Mouse (Mus musculus): ENCODE measurements around the gene Hnrnpf.

The Hnrnpf gene

GRCm38 (mm10) chr6:117920659-117921640 is 20.8 kb downstream of the Hnrnpf start:
- peak; percentile 34 to 80 for DNase-seq (ENCODE audit: inconsistent age in 2 of 2, low spot score in 1 of 2)

- no peak for DNase-seq (ENCODE audit: inconsistent age in 2 of 2, low spot score in 1 of 2)
These were observed 21.9 kb downstream of the Hnrnpf start for GRCm38 (mm10) chr6:117922041-117922440.

GRCm38 (mm10) chr6:117926871-117927491 is 26.9 kb downstream of the Hnrnpf start:
- DNase-seq (ENCODE audit: inconsistent age in 2 of 2, low spot score in 1 of 2) = no peak

- no peak for DNase-seq (ENCODE audit: inconsistent age in 2 of 2, low spot score in 1 of 2)
These were observed 27.8 kb downstream of the Hnrnpf start for GRCm38 (mm10) chr6:117927955-117928354.

- no peak for DNase-seq (ENCODE audit: inconsistent age in 2 of 2, low spot score in 1 of 2)
These were observed 28.6 kb downstream of the Hnrnpf start for GRCm38 (mm10) chr6:117928746-117929145.

- no peak for DNase-seq (ENCODE audit: inconsistent age in 2 of 2, low spot score in 1 of 2)
These were observed 30.0 kb downstream of the Hnrnpf start for GRCm38 (mm10) chr6:117929945-117930655.

GRCm38 (mm10) chr6:117932325-117933051 is 32.4 kb downstream of the Hnrnpf start:
- peak; percentile 73 to 81 for DNase-seq (ENCODE audit: inconsistent age in 2 of 2, low spot score in 1 of 2)

- no peak for DNase-seq (ENCODE audit: inconsistent age in 2 of 2, low spot score in 1 of 2)
These were observed 34.2 kb downstream of the Hnrnpf start for GRCm38 (mm10) chr6:117934301-117934700.

GRCm38 (mm10) chr6:117935681-117936612 is 35.8 kb downstream of the Hnrnpf start:
- no peak for DNase-seq (ENCODE audit: inconsistent age in 2 of 2, low spot score in 1 of 2)

- DNase-seq (ENCODE audit: inconsistent age in 2 of 2, low spot score in 1 of 2) = no peak
These were observed 37.3 kb downstream of the Hnrnpf start, which contains the start of gene Fxyd4 for GRCm38 (mm10) chr6:117937222-117937932. Fxyd4 (minus strand) TSS chr6:117937692.

- DNase-seq (ENCODE audit: inconsistent age in 2 of 2, low spot score in 1 of 2) = no peak
These were observed 38.8 kb downstream of the Hnrnpf start for GRCm38 (mm10) chr6:117938951-117939350.

- DNase-seq (ENCODE audit: inconsistent age in 2 of 2, low spot score in 1 of 2) = no peak
These were observed 42.6 kb downstream of the Hnrnpf start for GRCm38 (mm10) chr6:117942769-117943168.

GRCm38 (mm10) chr6:117943899-117944298 is 43.8 kb downstream of the Hnrnpf start:
- DNase-seq (ENCODE audit: inconsistent age in 2 of 2, low spot score in 1 of 2) = no peak

GRCm38 (mm10) chr6:117952330-117952729 is 52.2 kb downstream of the Hnrnpf start:
- no peak for DNase-seq (ENCODE audit: inconsistent age in 2 of 2, low spot score in 1 of 2)

- DNase-seq (ENCODE audit: inconsistent age in 2 of 2, low spot score in 1 of 2) = peak; percentile 50 to 71
These were observed 56.0 kb downstream of the Hnrnpf start for GRCm38 (mm10) chr6:117956161-117956560.

- DNase-seq (ENCODE audit: inconsistent age in 2 of 2, low spot score in 1 of 2) = peak in 1 of 2 experiments; percentile 50
These were observed 56.9 kb downstream of the Hnrnpf start for GRCm38 (mm10) chr6:117956851-117957501.

- DNase-seq (ENCODE audit: inconsistent age in 2 of 2, low spot score in 1 of 2) = no peak
These were observed 63.1 kb downstream of the Hnrnpf start for GRCm38 (mm10) chr6:117963201-117963600.

GRCm38 (mm10) chr6:117966729-117967128 is 66.6 kb downstream of the Hnrnpf start:
- DNase-seq (ENCODE audit: inconsistent age in 2 of 2, low spot score in 1 of 2) = no peak

Measured in adrenal gland, adult (tissue).